Mouse (Mus musculus): Measurements from ENCODE around the gene Lrrc28. TPM values are rescaled to one million over a fixed set of nuclear protein-coding genes. Genes with fewer than 3 reads are reported as not detected.

Lrrc28 gene
- total and polyA plus RNA-seq, 3 experiments, result 8.9 to 41.2 (median 16.6) TPM

- H3K27me3 ChIP-seq (ENCODE audit: insufficient read depth, low read length), result peaks cover 2% of the 10 kb centered on the region; the same call in 1 of the 2 replicates
- no peak for ATAC-seq (ENCODE audit: extremely low read depth, insufficient number of reproducible peaks, low FRiP score, poor library complexity, severe bottlenecking)
- H3K36me3 ChIP-seq (replicated peaks), result no peaks in the 10 kb centered on the region
- peaks cover 3% of the 10 kb centered on the region; the same call in 1 of the 2 replicates for H3K4me1 ChIP-seq (ENCODE audit: insufficient read depth, low read depth, low read length)
- H3K4me3 ChIP-seq (ENCODE audit: low read depth, low read length), result no peak overlapping the region
- TF ChIP-seq POLR2AphosphoS5 (IDR thresholded peaks at IDR 0.05; ENCODE audit: insufficient replicate concordance, low read depth, low read length) (no peak), CTCF (IDR thresholded peaks at IDR 0.05; ENCODE audit: low read depth, low read length) (no peak), GATA1 (IDR thresholded peaks at IDR 0.05; ENCODE audit: borderline replicate concordance, low read length) (no peak), TAL1 (conservative IDR thresholded peaks at IDR 0.05; ENCODE audit: low read depth, low read length) (no peak), GATA2 (IDR thresholded peaks at IDR 0.05; ENCODE audit: borderline replicate concordance, low read depth, low read length) (no peak)
- no peaks in the 10 kb centered on the region for H3K9me3 ChIP-seq (replicated peaks)
- DNase-seq (ENCODE audit: low spot score), result no peak
These were observed 7.1 kb upstream of the Lrrc28 start for GRCm38 (mm10) chr7:67652211-67652610.

- no peaks in the 10 kb centered on the region for H3K36me3 ChIP-seq (replicated peaks)
- H3K27me3 ChIP-seq (ENCODE audit: insufficient read depth, low read length), result no peaks in the 10 kb centered on the region
- H3K4me1 ChIP-seq (ENCODE audit: insufficient read depth, low read depth, low read length), result peaks cover 5% of the 10 kb centered on the region
- no peak for DNase-seq (ENCODE audit: low spot score)
- TF ChIP-seq GATA2 (IDR thresholded peaks at IDR 0.05; ENCODE audit: borderline replicate concordance, low read depth, low read length) (no peak), POLR2AphosphoS5 (IDR thresholded peaks at IDR 0.05; ENCODE audit: insufficient replicate concordance, low read depth, low read length) (no peak), TAL1 (conservative IDR thresholded peaks at IDR 0.05; ENCODE audit: low read depth, low read length) (no peak), CTCF (IDR thresholded peaks at IDR 0.05; ENCODE audit: low read depth, low read length) (no peak), GATA1 (IDR thresholded peaks at IDR 0.05; ENCODE audit: borderline replicate concordance, low read length) (no peak)
- H3K4me3 ChIP-seq (ENCODE audit: low read depth, low read length), result no peak overlapping the region
- ATAC-seq (ENCODE audit: extremely low read depth, insufficient number of reproducible peaks, low FRiP score, poor library complexity, severe bottlenecking), result no peak
- no peaks in the 10 kb centered on the region for H3K9me3 ChIP-seq (replicated peaks)
These were observed 3.3 kb upstream of the Lrrc28 start for GRCm38 (mm10) chr7:67648376-67648775.

GRCm38 (mm10) chr7:67647277-67647676 is 2.2 kb upstream of the Lrrc28 start, which contains the start of gene Ttc23:
Ttc23 (plus strand) TSS chr7:67647410.
- no peak for DNase-seq (ENCODE audit: low spot score)
- no peaks in the 10 kb centered on the region for H3K27me3 ChIP-seq (ENCODE audit: insufficient read depth, low read length)
- peaks cover 4% of the 10 kb centered on the region for H3K36me3 ChIP-seq (replicated peaks)
- H3K4me3 ChIP-seq (ENCODE audit: low read depth, low read length), result no peak within 1 kb of the TSS
- no peak for ATAC-seq (ENCODE audit: extremely low read depth, insufficient number of reproducible peaks, low FRiP score, poor library complexity, severe bottlenecking)
- H3K4me1 ChIP-seq (ENCODE audit: insufficient read depth, low read depth, low read length), result peaks cover 9% of the 10 kb centered on the region
- no peak for TF ChIP-seq POLR2AphosphoS5 (IDR thresholded peaks at IDR 0.05; ENCODE audit: insufficient replicate concordance, low read depth, low read length)
- no peak for TF ChIP-seq TAL1 (conservative IDR thresholded peaks at IDR 0.05; ENCODE audit: low read depth, low read length)
- TF ChIP-seq GATA2 (IDR thresholded peaks at IDR 0.05; ENCODE audit: borderline replicate concordance, low read depth, low read length), result no peak
- TF ChIP-seq CTCF (IDR thresholded peaks at IDR 0.05; ENCODE audit: low read depth, low read length), result no peak
- no peak for TF ChIP-seq GATA1 (IDR thresholded peaks at IDR 0.05; ENCODE audit: borderline replicate concordance, low read length)
- no peaks in the 10 kb centered on the region for H3K9me3 ChIP-seq (replicated peaks)

GRCm38 (mm10) chr7:67646131-67646530 is 1.1 kb upstream of the Lrrc28 start:
- Histone ChIP-seq H3K27me3 (ENCODE audit: insufficient read depth, low read length) (no peaks in the 10 kb centered on the region), H3K4me3 (ENCODE audit: low read depth, low read length) (peak overlapping the region; percentile 87), H3K4me1 (ENCODE audit: insufficient read depth, low read depth, low read length) (peaks cover 9% of the 10 kb centered on the region), H3K9me3 (replicated peaks) (no peaks in the 10 kb centered on the region), H3K36me3 (replicated peaks) (peaks cover 4% of the 10 kb centered on the region)
- ATAC-seq (ENCODE audit: extremely low read depth, insufficient number of reproducible peaks, low FRiP score, poor library complexity, severe bottlenecking) (no peak), DNase-seq (ENCODE audit: low spot score) (no peak)
- no peak for TF ChIP-seq CTCF (IDR thresholded peaks at IDR 0.05; ENCODE audit: low read depth, low read length)
- no peak for TF ChIP-seq GATA1 (IDR thresholded peaks at IDR 0.05; ENCODE audit: borderline replicate concordance, low read length)
- no peak for TF ChIP-seq POLR2AphosphoS5 (IDR thresholded peaks at IDR 0.05; ENCODE audit: insufficient replicate concordance, low read depth, low read length)
- no peak for TF ChIP-seq TAL1 (conservative IDR thresholded peaks at IDR 0.05; ENCODE audit: low read depth, low read length)
- no peak for TF ChIP-seq GATA2 (IDR thresholded peaks at IDR 0.05; ENCODE audit: borderline replicate concordance, low read depth, low read length)

- H3K27me3 ChIP-seq (ENCODE audit: insufficient read depth, low read length), result no peaks in the 10 kb centered on the region
- H3K9me3 ChIP-seq (replicated peaks), result no peaks in the 10 kb centered on the region
- peak; percentile 11; the same call in 1 of the 2 replicates for ATAC-seq (ENCODE audit: extremely low read depth, insufficient number of reproducible peaks, low FRiP score, poor library complexity, severe bottlenecking)
These were observed 580 bp upstream of the Lrrc28 start for GRCm38 (mm10) chr7:67645681-67646014.

GRCm38 (mm10) chr7:67644291-67644690 is 777 bp downstream of the Lrrc28 start:
- ATAC-seq (ENCODE audit: extremely low read depth, insufficient number of reproducible peaks, low FRiP score, poor library complexity, severe bottlenecking), result no peak

More at GRCm38 (mm10) chr7:67645681-67646014, 580 bp upstream of the Lrrc28 start:
- Histone ChIP-seq H3K36me3 (replicated peaks) (peaks cover 9% of the 10 kb centered on the region), H3K4me3 (ENCODE audit: low read depth, low read length) (peak overlapping the region; percentile 87), H3K4me1 (ENCODE audit: insufficient read depth, low read depth, low read length) (peaks cover 9% of the 10 kb centered on the region)
- DNase-seq (ENCODE audit: low spot score), result no peak
- TF ChIP-seq CTCF (IDR thresholded peaks at IDR 0.05; ENCODE audit: low read depth, low read length), result no peak
- TF ChIP-seq GATA1 (IDR thresholded peaks at IDR 0.05; ENCODE audit: borderline replicate concordance, low read length), result no peak
- no peak for TF ChIP-seq POLR2AphosphoS5 (IDR thresholded peaks at IDR 0.05; ENCODE audit: insufficient replicate concordance, low read depth, low read length)
- no peak for TF ChIP-seq TAL1 (conservative IDR thresholded peaks at IDR 0.05; ENCODE audit: low read depth, low read length)
- no peak for TF ChIP-seq GATA2 (IDR thresholded peaks at IDR 0.05; ENCODE audit: borderline replicate concordance, low read depth, low read length)

More at GRCm38 (mm10) chr7:67644291-67644690, 777 bp downstream of the Lrrc28 start:
- Histone ChIP-seq H3K36me3 (replicated peaks) (peaks cover 11% of the 10 kb centered on the region), H3K4me1 (ENCODE audit: insufficient read depth, low read depth, low read length) (peaks cover 9% of the 10 kb centered on the region), H3K9me3 (replicated peaks) (no peaks in the 10 kb centered on the region), H3K27me3 (ENCODE audit: insufficient read depth, low read length) (no peaks in the 10 kb centered on the region), H3K4me3 (ENCODE audit: low read depth, low read length) (peak overlapping the region; percentile 87)
- DNase-seq (ENCODE audit: low spot score), result no peak
- TF ChIP-seq CTCF (IDR thresholded peaks at IDR 0.05; ENCODE audit: low read depth, low read length) (no peak), TAL1 (conservative IDR thresholded peaks at IDR 0.05; ENCODE audit: low read depth, low read length) (no peak), POLR2AphosphoS5 (IDR thresholded peaks at IDR 0.05; ENCODE audit: insufficient replicate concordance, low read depth, low read length) (no peak), GATA1 (IDR thresholded peaks at IDR 0.05; ENCODE audit: borderline replicate concordance, low read length) (no peak), GATA2 (IDR thresholded peaks at IDR 0.05; ENCODE audit: borderline replicate concordance, low read depth, low read length) (no peak)
